Mouse (Mus musculus) left cerebral cortex, adult 2 months (tissue): Measurements from ENCODE around the gene Speg. TPM values are rescaled to one million over a fixed set of nuclear protein-coding genes. Genes with fewer than 3 reads are reported as not detected.

Source experiments
- DNase-seq, 2 experiments: peaks; one replicate each; pipeline ENCODE4 v3.0.0; 2021 to 2022; ENCODE audit warnings: low spot score in 2 of 2, mixed read lengths in 1 of 2; ENCODE audit errors: extremely low spot score in 1 of 2
- H3K27ac ChIP-seq: fragments of 200-600 bp; 2 replicates; pipeline ENCODE4 v1.8.1; 2022
- H3K4me3 ChIP-seq: fragments of 200-600 bp; 2 replicates; pipeline ENCODE4 v1.8.1; 2022
- CTCF ChIP-seq: fragments of 200-600 bp; IDR thresholded peaks from 2 replicates; pipeline ENCODE4 v1.8.1; 2022; ENCODE audit warnings: antibody characterized with exemption, mild to moderate bottlenecking, moderate library complexity
- intact Hi-C: fragments of 180-260 bp; cut with DNase I; formaldehyde crosslinking; loops from one replicate; pipeline ENCODE4 v1.15.1; 2025
- total RNA-seq, 2 experiments: library from RNA; stranded (reverse); gene quantifications; 2 replicates each; pipeline ENCODE4 v1.2.3; 2021

Speg gene
- total RNA-seq, 2 experiments from 2014 or later = 199 to 215 TPM

GRCm38 (mm10) chr1:75369360-75369983 is 5.6 kb upstream of the Speg start:
- H3K4me3 ChIP-seq = no peak overlapping the region
- no peak for DNase-seq
- H3K27ac ChIP-seq = no peak overlapping the region
- no peak for TF ChIP-seq CTCF
- intact Hi-C loops = no loop called here

GRCm38 (mm10) chr1:75369984-75370660 is 5.0 kb upstream of the Speg start:
- intact Hi-C loops = no loop called here
- peak in 1 of 2 experiments; percentile 14 for DNase-seq
- no peak for TF ChIP-seq CTCF

GRCm38 (mm10) chr1:75371317-75372095 is 3.6 kb upstream of the Speg start:
- peak in 1 of 2 experiments; percentile 55 for DNase-seq
- intact Hi-C loops = no loop called here

More at GRCm38 (mm10) chr1:75369984-75370660, 5.0 kb upstream of the Speg start:
- no peak overlapping the region for H3K27ac ChIP-seq
- H3K4me3 ChIP-seq = no peak overlapping the region

GRCm38 (mm10) chr1:75372450-75372849 is 2.6 kb upstream of the Speg start:
- DNase-seq = no peak
- Histone ChIP-seq H3K4me3 (no peak overlapping the region), H3K27ac (no peak overlapping the region)
- intact Hi-C loops = no loop called here
- no peak for TF ChIP-seq CTCF

More at GRCm38 (mm10) chr1:75371317-75372095, 3.6 kb upstream of the Speg start:
- Histone ChIP-seq H3K4me3 (no peak overlapping the region), H3K27ac (no peak overlapping the region)
- TF ChIP-seq CTCF = peak; percentile 64

GRCm38 (mm10) chr1:75373276-75373675 is 1.8 kb upstream of the Speg start:
- intact Hi-C loops = no loop called here
- DNase-seq = no peak
- no peak overlapping the region for H3K27ac ChIP-seq

GRCm38 (mm10) chr1:75379196-75379595 is 4.1 kb downstream of the Speg start:
- DNase-seq = no peak
- no peak overlapping the region for H3K27ac ChIP-seq
- no peak overlapping the region for H3K4me3 ChIP-seq
- TF ChIP-seq CTCF = no peak
- intact Hi-C loops = no loop called here

More at GRCm38 (mm10) chr1:75373276-75373675, 1.8 kb upstream of the Speg start:
- no peak for TF ChIP-seq CTCF
- no peak overlapping the region for H3K4me3 ChIP-seq

GRCm38 (mm10) chr1:75379931-75380330 is 4.8 kb downstream of the Speg start:
- intact Hi-C loops = no loop called here
- TF ChIP-seq CTCF = no peak

GRCm38 (mm10) chr1:75380951-75381350 is 5.9 kb downstream of the Speg start:
- no peak for DNase-seq
- no peak for TF ChIP-seq CTCF
- intact Hi-C loops = no loop called here
- Histone ChIP-seq H3K4me3 (no peak overlapping the region), H3K27ac (no peak overlapping the region)

More at GRCm38 (mm10) chr1:75379931-75380330, 4.8 kb downstream of the Speg start:
- H3K27ac ChIP-seq = no peak overlapping the region
- DNase-seq = no peak
- no peak overlapping the region for H3K4me3 ChIP-seq

GRCm38 (mm10) chr1:75381482-75382355 is 6.6 kb downstream of the Speg start:
- peak; percentile 55 to 59 for DNase-seq
- peak overlapping the region; percentile 99 for H3K27ac ChIP-seq

GRCm38 (mm10) chr1:75382356-75383071 is 7.4 kb downstream of the Speg start:
- H3K4me3 ChIP-seq = peak overlapping the region; percentile 79
- H3K27ac ChIP-seq = peak overlapping the region; percentile 99
- no peak for TF ChIP-seq CTCF
- peak in 1 of 2 experiments; percentile 35 for DNase-seq
- intact Hi-C loops = no loop called here

More at GRCm38 (mm10) chr1:75381482-75382355, 6.6 kb downstream of the Speg start:
- peak overlapping the region; percentile 79 for H3K4me3 ChIP-seq
- TF ChIP-seq CTCF = peak; percentile 21
- intact Hi-C loops = no loop called here
